Mouse (Mus musculus): Measurements from ENCODE around the gene Clec10a. TPM values are rescaled to one million over a fixed set of nuclear protein-coding genes. Genes with fewer than 3 reads are reported as not detected.

Clec10a gene
- total RNA-seq, 2 experiments from 2014 or later: 0.67 to 1.5 TPM

DNA sequence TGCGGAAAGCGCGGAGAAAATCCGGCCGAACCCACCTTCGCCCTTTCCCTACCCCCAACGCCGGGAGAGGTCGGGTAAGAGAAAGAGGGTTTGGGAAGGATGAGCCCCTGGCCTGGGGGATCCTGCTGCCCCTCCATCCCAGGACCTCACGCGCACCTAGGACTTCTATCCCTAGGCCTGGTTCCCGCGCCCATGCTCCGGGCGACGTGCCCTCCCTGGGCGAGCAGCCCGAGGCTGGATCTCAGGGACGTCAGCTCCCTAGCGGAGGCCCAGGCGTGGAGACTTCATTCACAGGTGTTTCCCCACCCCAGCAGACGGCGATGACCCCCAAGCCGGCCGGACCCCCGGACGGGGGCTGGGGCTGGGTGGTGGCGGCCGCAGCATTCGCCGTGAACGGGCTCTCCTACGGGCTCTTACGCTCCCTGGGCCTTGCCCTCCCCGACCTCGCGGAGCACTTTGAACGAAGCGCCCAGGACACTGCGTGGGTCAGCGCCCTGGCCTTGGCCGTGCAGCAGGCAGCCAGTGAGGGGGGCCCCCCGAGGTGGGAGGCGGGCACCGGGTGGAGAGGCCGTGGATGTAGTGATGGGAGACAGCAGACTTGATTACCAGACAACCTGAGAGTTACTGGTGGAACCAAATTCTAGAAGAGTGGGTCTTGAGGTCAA, 58.3 kb downstream of the Clec10a start:
- H3K4me3 ChIP-seq: peak overlapping the region; percentile 64
- H3K27ac ChIP-seq: peak overlapping the region; percentile 88
- DNase-seq (ENCODE audit: low spot score in 2 of 2): no peak
- no peak for TF ChIP-seq CTCF (conservative IDR thresholded peaks at IDR 0.05)

DNA sequence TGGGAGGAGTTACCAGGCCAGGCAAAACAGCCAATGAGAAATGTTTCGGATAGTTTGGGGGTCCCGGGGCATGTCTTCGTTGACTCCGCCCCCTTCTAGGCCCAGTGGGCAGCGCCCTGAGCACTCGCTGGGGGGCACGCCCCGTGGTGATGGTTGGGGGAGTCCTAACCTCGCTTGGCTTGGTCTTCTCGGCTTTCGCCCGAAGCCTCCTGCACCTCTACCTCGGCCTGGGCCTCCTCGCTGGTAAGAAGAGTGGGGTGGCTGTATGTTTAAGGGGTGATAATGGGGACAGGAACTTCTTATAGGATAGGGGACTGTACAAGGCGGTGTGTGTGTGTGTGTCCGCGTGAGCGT, 58.8 kb downstream of the Clec10a start:
- peak overlapping the region; percentile 64; the same call in 1 of the 2 replicates for H3K4me3 ChIP-seq
- H3K27ac ChIP-seq: peak overlapping the region; percentile 88; the same call in 1 of the 2 replicates
- no peak for TF ChIP-seq CTCF (conservative IDR thresholded peaks at IDR 0.05)
- DNase-seq (ENCODE audit: low spot score in 2 of 2): no peak

DNA sequence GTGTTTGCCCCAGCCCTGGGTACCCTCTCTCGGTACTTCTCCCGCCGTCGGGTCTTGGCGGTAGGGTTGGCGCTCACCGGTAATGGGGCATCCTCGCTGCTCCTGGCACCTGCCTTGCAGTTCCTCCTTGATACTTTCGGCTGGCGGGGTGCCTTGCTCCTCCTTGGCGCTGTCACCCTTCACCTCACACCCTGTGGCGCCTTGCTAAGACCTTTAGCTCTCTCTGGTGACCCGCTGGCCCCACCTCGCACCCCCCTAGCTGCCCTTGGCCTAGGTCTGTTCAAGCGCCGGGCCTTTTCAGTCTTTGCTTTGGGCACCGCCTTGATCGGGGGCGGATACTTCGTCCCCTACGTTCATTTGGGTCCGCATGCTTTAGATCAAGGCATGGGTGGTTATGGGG, 59.3 kb downstream of the Clec10a start:
- Histone ChIP-seq H3K4me3 (no peak overlapping the region; the same call in 1 of the 2 replicates), H3K27ac (no peak overlapping the region)
- no peak for DNase-seq (ENCODE audit: low spot score in 2 of 2)
- TF ChIP-seq CTCF (conservative IDR thresholded peaks at IDR 0.05): no peak

DNA sequence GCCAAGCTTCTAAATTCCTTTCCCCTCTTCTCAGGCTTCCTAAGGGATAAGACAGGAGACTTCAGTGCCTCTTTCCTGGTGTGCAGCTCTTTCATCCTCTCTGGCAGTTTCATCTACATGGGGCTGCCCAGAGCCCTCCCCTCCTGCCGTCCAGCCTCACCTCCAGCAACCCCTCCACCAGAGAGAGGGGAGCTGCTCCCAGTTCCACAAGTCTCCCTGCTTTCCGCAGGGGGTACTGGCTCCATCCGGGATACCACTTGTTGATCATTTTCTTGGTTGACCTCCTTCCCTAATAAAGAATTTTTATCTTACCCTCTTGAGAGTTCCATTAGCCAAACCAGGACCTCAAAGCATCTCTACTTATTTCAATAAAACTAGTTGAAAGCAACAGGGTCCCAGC, 60.1 kb downstream of the Clec10a start:
- no peak for DNase-seq (ENCODE audit: low spot score in 2 of 2)
- H3K4me3 ChIP-seq: no peak overlapping the region
- no peak overlapping the region for H3K27ac ChIP-seq
- TF ChIP-seq CTCF (conservative IDR thresholded peaks at IDR 0.05): no peak

DNA sequence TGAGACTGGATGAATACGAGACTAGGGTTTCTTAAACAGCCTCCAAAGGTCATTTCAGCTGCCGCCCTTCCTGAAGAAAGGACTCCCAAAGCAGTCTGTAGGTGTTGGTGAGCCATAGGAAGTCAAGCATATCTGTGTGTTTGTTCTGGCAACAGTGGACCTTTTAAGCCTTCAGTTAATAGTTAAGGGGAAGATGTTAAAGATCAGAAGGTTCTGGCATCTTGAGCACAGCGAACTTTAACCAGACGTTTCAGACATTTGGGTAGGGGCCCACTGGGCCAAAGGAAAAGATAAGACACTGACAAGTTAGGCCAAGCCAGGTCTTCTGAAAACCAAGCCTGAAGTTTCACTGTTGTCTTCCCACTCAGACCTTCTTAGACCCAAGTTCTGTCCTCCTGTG, 62.0 kb downstream of the Clec10a start:
- no peak for TF ChIP-seq CTCF (conservative IDR thresholded peaks at IDR 0.05)
- DNase-seq (ENCODE audit: low spot score in 2 of 2): no peak
- Histone ChIP-seq H3K4me3 (no peak overlapping the region), H3K27ac (no peak overlapping the region)

DNA sequence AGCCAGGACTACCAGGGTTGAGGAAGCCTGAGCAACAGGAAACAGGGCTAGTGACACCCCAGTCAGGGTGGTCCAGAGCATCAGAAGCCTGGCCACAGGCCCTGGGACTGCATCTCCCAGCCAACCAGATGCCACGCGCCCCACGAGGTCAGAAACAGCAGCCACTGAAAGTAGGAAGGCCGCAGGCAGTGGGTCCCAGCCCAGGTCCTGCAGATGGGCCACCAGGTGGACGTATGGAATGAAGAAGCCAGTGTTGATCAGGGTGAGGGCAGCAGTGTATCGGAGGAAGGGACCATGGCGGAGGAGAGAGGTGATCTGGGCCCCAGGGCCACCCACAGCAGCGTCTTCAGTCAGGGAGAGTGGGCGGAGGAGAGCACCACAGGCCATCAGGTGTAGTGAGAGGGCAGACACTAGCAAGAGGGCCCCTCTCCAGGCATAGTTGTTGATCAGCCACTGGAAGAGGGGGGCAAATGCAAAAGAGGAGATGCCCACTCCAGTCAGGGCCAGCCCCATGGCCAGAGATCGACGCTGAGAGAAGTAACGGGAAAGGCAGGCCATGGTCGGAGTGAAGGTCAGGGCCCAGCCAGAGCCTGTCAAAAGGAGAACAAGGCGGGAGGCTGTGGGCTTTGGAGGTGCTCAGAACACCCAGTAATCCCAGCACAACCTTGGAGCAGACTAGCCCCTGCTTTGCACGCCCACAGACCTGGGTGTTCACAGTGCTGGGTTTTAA, 62.9 kb downstream of the Clec10a start:
- no peak for DNase-seq (ENCODE audit: low spot score in 2 of 2)
- H3K4me3 ChIP-seq: peak overlapping the region; percentile 73; the same call in 1 of the 2 replicates
- peak overlapping the region; percentile 18; the same call in 1 of the 2 replicates for H3K27ac ChIP-seq
- no peak for TF ChIP-seq CTCF (conservative IDR thresholded peaks at IDR 0.05)

DNA sequence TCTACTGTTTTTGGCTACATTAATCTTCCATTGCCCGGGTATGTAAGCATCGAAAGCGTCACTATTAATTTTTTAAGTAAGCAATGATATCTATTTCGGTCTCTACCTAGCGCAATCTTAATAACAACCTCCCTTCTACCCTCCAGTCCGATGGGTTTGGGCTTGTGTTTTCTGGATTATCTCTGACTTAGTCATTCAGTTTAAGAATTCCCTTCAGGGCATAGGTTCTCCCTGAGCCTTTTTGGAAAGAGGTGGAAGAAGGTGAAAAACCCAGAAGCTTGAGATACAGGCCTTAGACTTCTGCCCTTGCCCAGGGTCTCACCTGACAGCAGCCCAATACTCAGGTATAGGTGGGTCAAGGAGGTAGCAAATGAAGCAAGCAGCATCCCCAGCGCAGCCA, 63.9 kb downstream of the Clec10a start:
- H3K27ac ChIP-seq: peak overlapping the region; percentile 97
- DNase-seq (ENCODE audit: low spot score in 2 of 2): no peak
- peak overlapping the region; percentile 73 for H3K4me3 ChIP-seq
- TF ChIP-seq CTCF (conservative IDR thresholded peaks at IDR 0.05): no peak

DNA sequence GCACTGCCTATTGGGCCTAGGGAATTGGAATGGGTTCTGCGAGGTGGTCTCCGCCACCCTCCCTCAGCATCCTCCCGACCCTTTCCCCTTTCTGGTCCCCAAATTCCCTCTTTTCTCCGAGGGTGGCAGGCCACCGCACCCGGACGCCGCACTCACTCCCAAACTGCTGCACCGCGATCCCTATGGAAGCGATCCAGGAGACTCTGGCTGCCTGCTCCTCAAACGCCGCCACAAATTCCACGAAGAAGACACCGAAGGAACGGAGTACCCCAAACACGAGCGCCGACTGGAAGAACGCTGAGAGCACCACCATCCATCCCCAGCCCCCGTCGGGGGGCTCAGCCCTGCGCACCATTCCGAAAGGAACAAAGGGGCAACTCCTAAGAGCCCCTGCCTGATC, 64.3 kb downstream of the Clec10a start:
- Histone ChIP-seq H3K4me3 (peak overlapping the region; percentile 73), H3K27ac (peak overlapping the region; percentile 97)
- TF ChIP-seq CTCF (conservative IDR thresholded peaks at IDR 0.05): no peak
- DNase-seq (ENCODE audit: low spot score in 2 of 2): no peak

Other genes starting within 250 kb of the Clec10a start
- 10 to 100 TPM; 35.6 to 41.5 TPM for gene Gps2, start 242.3 kb upstream of the Clec10a start, total RNA-seq (2021)
- 100 to 1,000 TPM; 413 to 441 TPM for gene Eif5a, start 234.2 kb upstream of the Clec10a start, total RNA-seq (2021)
- 10 to 100 TPM; 12.4 to 14.5 TPM for gene Ybx2, start 220.4 kb upstream of the Clec10a start, total RNA-seq (2021)
- 1 to 10 TPM; 1.8 to 2.2 TPM for gene Slc2a4, start 208.0 kb upstream of the Clec10a start, total RNA-seq (2021)
- gene Cldn7, start 191.4 kb upstream of the Clec10a start, total RNA-seq (2021): not detected
- gene Ctdnep1, start 175.0 kb upstream of the Clec10a start, total RNA-seq (2021): 100 to 1,000 TPM; 106 to 114 TPM
- 10 to 100 TPM; 72.8 to 72.9 TPM for gene Elp5, start 173.7 kb upstream of the Clec10a start, total RNA-seq (2021)
- gene Gabarap, start 165.1 kb upstream of the Clec10a start, total RNA-seq (2021): 100 to 1,000 TPM; 216 to 229 TPM
- 10 to 100 TPM; 40.5 to 42.6 TPM for gene Phf23, start 160.4 kb upstream of the Clec10a start, total RNA-seq (2021)
- gene Dvl2, start 155.6 kb upstream of the Clec10a start, total RNA-seq (2021): 10 to 100 TPM; 40.6 to 45.3 TPM
- gene Acadvl, start 140.8 kb upstream of the Clec10a start, total RNA-seq (2021): 10 to 100 TPM; 54.9 to 63.7 TPM
- 100 to 1,000 TPM; 880 to 888 TPM for gene Dlg4, start 139.3 kb upstream of the Clec10a start, total RNA-seq (2021)
- 1 to 10 TPM in 1 of 2 experiments, under 1 TPM in 1; 0.52 to 1.7 TPM for gene Asgr1, start 102.1 kb upstream of the Clec10a start, total RNA-seq (2021)
- gene Asgr2, start 63.6 kb upstream of the Clec10a start, total RNA-seq (2021): not detected
- gene Mgl2, start 25.9 kb upstream of the Clec10a start, total RNA-seq (2021): under 1 TPM in 1 of 2 experiments, not detected in 1; 0.46 TPM
- 10 to 100 TPM; 35.2 to 47.0 TPM for gene Slc16a11, start 56.6 kb downstream of the Clec10a start, total RNA-seq (2021)
- 10 to 100 TPM in 1 of 2 experiments, 1 to 10 TPM in 1; 7.9 to 11.0 TPM for gene Slc16a13, start 64.9 kb downstream of the Clec10a start, total RNA-seq (2021)
- gene Bcl6b, start 73.6 kb downstream of the Clec10a start, total RNA-seq (2021): 1 to 10 TPM in 1 of 2 experiments, under 1 TPM in 1; 0.83 to 1.4 TPM
- gene 0610010K14Rik, start 81.7 kb downstream of the Clec10a start, total RNA-seq (2021): 10 to 100 TPM; 43.8 to 48.7 TPM
- 1 to 10 TPM; 3.9 to 4.3 TPM for gene Gm21988, start 83.6 kb downstream of the Clec10a start, total RNA-seq (2021)
- gene Rnasek, start 83.6 kb downstream of the Clec10a start, total RNA-seq (2021): 100 to 1,000 TPM; 272 to 278 TPM
- under 1 TPM; 0.13 to 0.27 TPM for gene Alox12, start 99.2 kb downstream of the Clec10a start, total RNA-seq (2021)
- not detected for gene Alox12e, start 166.4 kb downstream of the Clec10a start, total RNA-seq (2021)
- under 1 TPM in 1 of 2 experiments, not detected in 1; 0.26 TPM for gene Alox15, start 195.8 kb downstream of the Clec10a start, total RNA-seq (2021)

Measured in layer of hippocampus, adult 2 months (tissue).